In the genomic region with DNA sequence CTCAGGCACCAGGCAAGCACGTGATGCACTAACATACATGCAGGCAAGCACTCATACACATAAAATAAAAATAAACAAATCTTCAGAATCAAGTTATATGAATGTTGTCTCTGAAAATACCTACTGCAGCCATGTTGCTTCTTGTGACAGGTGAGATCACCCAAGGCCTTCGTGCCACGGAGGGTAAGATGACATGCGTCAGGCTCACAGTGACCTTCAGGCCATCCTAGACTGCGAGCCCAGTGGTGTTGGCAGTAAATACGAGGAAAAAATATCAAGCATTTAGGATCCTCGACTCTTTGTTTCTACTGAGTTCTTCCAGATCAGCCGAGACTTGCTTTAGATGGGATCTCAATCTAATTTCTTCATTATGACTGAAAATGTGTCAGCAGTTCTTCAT, we compare ENCODE assay signal across 25 mouse cellular contexts.
"Had no signal": no experiment of that assay in that cellular context is flagged by ENCODE, and none has a peak within 500 bp of the region (broad histone marks: within the 10 kb centered on the region; RNA-seq: fewer than 3 reads in every experiment).

No protein-coding gene starts in this region.

- H3K4me3 ChIP-seq: heart, adult 2 months; heart, embryonic 13.5 days; heart, embryonic 15.5 days; hindbrain, embryonic 13.5 days; hindbrain, embryonic 15.5 days; kidney, embryonic 15.5 days; limb, embryonic 13.5 days; limb, embryonic 15.5 days; liver, embryonic 12.5 days had no signal

- H3K27ac ChIP-seq: heart, adult 2 months; heart, embryonic 13.5 days; heart, embryonic 15.5 days; hindbrain, embryonic 13.5 days; hindbrain, embryonic 15.5 days; hindbrain, postnatal 0 days; kidney, embryonic 15.5 days; kidney, postnatal 0 days; limb, embryonic 13.5 days; limb, embryonic 15.5 days; liver, embryonic 12.5 days; liver, embryonic 14.5 days had no signal

- ATAC-seq: hindbrain, postnatal 0 days; intestine, embryonic 16.5 days; liver, embryonic 12.5 days had no signal

- DNase-seq: gastrocnemius, postnatal 14 days; gastrocnemius, postnatal 36 days; heart, adult 11 months; heart, adult 2 months; heart, postnatal 14 days; heart, postnatal 36 days; kidney, adult 11 months; kidney, adult 2 months; kidney, adult 9 months; kidney, postnatal 36 days; layer of hippocampus, adult 9-11 months; layer of hippocampus, postnatal 36 days; left cerebral cortex, postnatal 4 days had no signal
